Mouse (Mus musculus) yolk sac, embryonic 10.5 days (tissue): ENCODE data around the gene Cerk.

ENCODE experiments used
- DNase-seq: peaks from one replicate; pipeline ENCODE4 v3.0.0-alpha.2; 2017; ENCODE audit warnings: low spot score

The Cerk gene

DNA sequence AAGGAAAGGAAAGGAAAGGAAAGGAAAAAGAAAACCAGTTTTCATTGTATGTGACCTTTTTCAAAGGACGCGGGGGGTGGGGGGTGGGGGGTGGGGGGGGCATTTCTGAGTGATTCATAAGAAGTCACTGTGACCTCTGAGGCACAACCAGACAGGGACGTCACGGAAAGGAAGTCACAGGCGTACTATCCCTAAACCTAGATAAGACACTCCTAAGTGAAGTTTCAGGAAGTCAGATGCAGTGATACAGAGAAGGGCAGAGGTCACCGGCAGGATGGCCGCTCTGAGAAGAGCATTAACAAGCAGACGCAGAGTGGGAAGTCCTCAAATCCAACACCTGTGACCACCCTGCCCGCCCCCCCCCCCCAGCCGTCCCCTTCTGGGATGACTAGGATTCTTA is 25.0 kb downstream of the Cerk start:
- peak; percentile 38 for DNase-seq

DNA sequence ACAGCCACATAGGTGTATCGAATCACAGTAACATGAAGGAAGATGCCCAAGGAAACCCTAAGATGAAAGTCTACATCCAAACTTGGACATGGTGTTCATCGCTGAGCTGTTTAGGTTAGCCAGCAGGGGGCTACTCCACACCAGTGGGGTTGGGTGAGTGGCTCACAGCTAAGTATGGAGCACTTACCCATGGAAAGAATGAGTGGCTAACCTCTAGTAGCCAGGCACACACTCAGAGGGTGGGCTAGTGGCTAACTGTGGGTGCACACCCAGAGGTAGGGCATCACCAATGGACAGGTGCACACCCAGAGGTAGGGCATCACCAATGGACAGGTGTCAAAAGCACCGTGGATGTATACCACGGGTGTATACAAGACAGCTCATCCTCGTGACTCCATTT is 26.2 kb downstream of the Cerk start:
- DNase-seq = no peak

DNA sequence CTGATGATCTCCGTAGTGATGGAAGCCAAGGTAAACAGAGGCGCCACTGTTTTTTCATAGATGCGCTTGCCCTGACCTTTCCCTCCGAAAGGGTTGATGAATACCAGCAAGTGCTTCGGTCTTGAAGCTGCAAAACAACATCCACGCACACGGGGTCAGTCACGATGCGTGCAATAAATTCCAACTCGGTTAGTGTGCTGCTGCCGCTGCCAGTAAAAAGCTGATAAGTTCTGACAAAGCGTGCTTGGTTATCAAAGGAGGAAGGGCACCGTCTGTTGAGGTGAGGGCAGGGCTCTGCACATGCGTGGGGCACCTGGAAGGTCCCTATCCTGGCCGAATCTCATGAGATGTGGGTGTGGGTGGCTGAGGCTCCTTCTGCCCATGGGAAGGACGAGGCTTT is 26.8 kb downstream of the Cerk start:
- DNase-seq = no peak

DNA sequence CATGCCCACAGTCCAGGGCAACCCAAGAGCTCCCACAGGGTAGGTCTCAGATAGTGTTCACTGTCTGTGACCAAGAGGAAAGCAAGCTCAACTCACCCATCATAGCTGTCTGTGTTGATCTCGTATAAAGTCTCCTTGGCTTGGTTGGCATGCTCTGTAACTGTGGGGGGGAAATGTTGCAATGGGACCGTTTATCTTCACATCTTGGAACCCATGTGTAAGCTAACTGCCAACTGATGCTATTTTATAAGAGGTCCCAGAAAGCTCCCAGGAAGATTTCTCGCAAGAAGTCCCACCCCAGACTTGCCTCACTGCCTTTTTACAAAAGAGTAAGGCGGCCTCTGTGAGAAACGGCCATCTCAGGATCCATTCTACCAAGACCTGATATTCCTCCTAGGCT is 29.4 kb downstream of the Cerk start:
- no peak for DNase-seq

DNA sequence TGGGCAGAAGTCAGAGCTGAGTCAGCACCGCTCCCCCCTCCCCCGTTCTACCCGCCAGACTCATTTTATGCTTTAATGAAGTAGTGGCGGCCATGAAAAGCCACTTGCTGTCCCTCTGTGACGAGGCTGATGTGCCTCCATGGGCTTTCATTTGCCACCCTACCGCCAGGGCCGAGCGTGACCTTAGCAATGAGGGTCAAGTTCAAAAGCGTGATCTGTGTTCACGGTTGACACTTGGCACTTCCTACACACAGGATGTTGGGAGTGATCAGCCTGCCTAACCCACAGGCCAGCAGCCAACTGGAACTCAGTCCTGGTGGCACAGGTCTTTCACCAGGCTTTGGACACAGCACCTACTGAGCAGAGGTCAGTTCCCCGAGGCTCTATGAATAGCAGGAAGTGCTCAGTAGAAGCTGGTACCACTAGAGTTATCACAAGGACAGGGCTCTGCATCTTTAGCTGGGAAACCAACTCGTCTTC is 32.4 kb downstream of the Cerk start:
- DNase-seq = no peak

DNA sequence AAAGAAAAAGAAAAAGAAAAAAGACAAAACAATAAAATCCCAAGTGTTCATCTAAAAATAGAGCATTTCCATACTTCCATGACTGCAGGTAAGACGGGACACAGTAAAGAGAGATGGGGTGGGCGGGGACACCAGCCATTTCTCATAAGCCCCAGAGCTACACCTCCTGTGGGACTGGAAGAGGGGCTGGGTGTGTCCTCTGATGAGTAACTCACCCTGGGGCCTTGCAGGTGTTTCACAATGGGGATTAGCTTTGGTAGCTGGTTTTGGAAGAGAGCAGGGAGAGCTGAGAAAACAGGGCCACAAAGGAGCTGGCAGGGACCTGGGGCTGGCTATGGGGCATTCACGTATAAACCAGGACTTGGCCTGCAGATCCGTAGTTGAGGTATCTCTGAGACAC is 35.3 kb downstream of the Cerk start:
- DNase-seq = no peak

DNA sequence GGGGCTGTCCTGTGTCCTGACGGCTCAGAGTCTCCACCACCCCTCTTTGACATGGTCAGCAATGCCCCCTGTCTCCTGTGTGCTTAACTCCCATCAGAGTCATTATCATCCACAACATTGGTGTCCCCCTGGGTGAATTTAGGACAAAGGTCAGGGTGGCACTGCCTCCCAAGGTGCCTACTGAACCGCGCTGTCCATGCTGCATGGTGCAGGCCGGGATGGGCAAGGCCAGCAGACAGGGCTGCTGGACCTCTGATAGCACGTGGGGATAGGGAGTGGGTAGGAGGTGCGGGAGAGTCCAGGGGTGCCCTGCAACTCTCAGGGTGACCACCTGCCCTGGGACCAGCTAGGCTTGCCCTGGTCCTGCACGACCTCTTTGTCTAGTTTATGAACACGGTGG is 39.0 kb downstream of the Cerk start:
- no peak for DNase-seq

DNA sequence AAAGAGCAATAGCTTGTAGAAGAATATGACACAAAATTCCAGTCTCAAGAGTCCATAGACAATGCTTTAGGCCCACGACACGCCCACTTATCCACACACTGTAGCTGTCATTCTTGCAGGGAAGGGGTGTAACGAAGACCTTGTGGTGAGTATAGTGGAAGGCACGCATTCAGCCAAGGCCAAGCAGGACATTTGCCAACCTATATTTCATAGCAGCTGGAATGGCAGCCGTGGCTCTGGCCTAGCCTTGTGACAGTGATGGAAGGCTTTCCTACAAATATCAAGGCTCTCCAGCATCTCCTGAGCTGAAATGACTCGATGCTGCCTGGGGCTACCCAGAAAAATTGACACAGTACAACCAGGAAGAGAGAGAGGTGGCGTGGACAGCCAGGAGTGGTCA is 40.9 kb downstream of the Cerk start:
- no peak for DNase-seq

DNA sequence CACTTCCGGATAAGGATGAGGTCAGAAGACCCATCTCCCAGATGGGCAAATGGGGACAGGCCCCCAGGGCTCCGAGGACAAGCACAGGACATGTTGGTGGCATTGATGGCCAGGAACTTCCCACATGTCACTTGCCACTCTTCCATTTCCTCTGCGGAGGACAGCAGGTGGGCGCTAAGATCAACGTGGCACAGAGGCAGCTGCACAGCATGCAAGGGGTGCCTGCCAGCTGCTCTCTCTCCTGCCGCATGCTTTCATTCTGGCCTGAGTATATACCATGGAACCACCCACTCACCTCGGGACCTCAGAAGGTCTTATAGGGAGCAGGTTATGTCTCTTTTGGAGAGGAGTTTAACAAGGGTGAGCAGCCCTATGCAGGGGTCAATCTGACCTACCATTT is 41.4 kb downstream of the Cerk start:
- no peak for DNase-seq

DNA sequence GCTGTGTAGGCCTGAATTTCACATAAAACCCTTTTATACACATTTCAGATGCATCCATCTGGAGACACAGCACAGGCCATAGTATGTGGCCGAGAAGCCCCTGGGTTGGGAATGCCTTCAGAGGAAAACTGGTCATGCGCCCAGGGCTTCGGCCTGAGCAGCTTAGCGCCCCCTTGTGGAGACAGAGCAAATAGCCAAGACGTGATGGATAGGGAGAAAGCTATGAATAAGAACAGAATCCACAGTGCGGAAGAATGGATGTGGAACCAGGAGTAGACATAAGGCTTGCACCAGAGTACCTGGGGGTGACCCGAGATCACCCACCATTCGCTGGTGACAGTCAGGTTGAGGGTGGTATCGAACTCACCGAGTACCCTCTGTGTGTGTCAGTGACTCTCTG is 45.6 kb downstream of the Cerk start:
- peak; percentile 14 for DNase-seq

DNA sequence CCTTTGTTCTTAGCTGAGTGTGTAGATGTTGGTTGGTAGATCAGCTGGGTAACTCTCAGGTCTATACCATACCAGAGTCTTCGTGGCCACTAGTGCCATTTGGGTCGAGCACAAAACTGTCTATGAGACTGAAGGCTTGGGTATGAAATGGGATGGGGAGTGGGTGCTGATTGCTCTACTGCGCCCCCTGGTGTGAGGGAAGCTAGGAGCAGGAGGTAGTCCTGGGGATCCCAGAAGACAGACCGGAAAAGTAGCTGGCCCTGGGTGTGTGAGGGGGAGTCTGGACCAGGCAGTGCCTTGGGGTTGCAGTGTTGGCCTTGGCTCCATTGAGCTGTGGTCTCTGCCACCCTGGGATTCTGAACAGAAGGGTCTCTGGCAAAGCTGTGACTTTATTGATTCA is 48.3 kb downstream of the Cerk start:
- DNase-seq = no peak

DNA sequence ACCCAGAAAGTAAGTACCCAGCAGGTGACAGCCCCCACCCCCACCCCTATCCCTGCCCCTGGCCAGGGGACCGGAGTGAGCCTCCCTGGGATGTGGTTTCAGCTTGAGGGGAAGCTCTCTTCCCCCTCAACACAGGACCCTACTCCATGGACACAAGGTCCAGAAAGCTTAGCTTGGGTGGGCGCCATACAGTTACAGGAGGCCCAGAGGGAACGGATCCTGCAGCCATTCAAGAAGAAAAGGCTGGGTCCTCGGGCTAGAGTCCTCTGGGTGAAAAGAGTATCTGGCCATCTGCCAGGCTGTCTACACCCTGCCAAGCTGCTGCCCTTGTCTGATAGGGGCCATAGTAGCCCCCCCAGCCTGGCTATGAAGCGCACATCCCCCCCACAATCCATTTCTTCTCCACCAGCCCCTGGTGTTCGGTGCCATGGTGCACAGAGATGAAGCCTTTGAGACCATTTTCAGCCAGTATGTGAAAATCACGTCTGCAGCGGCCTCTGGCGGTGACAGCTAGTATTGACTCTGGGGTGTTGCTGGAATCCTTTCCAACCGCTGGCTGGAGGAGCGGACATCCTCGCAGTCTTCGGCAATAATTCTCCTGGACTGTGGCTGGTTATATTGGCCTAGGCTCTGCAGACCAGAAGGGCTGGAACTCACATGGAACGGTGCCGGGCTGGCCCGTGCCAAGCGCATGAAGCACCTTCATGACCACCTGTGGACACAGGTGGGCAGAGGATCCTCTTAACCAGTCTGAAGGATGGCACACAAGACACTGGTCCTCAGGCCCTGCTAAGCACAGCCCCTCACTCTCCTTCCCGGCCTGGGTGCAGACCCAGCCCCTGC is 50.8 kb downstream of the Cerk start:
- DNase-seq = peak; percentile 60

DNA sequence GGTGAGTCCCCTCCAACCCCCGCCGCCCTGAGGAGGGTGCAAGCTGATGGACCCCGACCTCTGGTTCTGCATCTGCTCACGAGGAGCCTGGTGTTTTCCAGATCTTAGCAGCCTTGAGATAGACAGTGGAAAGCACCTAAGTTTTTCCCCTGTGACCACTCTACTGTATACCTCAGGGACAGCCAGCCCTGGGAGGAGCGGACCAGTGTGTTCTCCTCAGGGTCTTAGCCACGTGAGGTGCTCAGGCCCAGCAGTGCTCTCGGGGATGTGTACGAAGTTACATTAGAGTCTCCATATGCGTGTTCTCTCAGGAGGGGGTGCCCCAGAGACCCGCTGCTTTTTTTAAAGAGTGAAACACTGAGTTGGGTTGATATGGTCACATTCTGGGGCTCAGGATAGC is 55.3 kb downstream of the Cerk start:
- no peak for DNase-seq

DNA sequence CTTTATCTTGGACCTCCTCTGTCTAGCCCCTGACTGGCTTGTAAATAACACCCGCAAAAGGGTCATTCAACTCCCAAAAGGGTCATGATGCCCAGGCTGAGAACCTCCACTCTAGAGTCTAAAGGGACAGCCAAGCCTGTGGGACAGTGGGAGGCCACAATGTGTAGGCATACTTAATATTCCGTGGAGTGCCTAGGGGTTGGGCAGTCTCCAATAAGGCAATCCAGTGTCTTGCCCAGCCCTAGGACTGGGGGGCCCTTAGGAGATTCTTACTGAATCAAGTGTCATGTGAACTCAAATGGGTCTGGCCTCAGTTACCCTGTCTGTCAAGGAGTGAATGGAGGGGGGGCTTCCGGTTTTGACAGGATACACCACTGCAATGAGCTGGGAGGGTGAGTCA is 56.9 kb downstream of the Cerk start:
- no peak for DNase-seq

DNA sequence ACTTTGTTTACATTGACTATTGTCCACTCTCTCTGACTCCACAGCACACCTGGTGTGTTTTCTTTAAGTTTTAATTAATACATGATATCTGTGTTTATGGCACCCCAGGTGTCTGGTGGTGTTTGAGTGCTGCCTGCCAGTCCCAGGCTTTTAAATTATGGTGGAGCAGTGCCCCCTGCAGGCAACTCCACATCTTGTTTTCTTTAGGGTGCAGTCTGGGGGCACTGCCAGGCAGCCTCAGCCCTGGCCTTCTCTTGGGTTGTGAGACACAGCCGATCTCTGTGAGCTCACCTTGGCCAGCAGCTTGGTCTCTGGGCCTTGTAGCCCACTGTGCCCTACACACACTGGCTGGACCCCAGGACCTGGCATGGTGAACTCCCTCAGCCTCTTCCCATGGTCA is 61.6 kb downstream of the Cerk start:
- no peak for DNase-seq

DNA sequence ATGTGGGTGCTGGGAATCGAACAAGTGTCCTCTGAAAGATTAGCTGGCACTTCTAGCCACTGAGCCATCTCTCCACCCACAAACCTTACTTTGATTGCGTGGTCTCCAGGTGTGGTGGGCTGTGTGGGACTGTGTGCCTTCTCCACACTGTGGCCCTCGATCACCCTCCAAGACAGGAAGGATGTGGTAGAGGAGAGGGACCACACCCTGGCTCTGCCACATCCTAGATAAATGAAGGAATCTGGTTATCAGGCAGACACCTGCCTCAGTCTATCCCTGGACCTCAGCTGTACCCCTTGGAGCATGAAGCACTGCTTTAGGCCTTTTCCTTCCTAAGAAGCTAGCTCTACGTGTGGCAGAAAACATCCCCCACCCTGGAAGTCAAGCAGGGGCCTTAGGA is 62.5 kb downstream of the Cerk start:
- no peak for DNase-seq

DNA sequence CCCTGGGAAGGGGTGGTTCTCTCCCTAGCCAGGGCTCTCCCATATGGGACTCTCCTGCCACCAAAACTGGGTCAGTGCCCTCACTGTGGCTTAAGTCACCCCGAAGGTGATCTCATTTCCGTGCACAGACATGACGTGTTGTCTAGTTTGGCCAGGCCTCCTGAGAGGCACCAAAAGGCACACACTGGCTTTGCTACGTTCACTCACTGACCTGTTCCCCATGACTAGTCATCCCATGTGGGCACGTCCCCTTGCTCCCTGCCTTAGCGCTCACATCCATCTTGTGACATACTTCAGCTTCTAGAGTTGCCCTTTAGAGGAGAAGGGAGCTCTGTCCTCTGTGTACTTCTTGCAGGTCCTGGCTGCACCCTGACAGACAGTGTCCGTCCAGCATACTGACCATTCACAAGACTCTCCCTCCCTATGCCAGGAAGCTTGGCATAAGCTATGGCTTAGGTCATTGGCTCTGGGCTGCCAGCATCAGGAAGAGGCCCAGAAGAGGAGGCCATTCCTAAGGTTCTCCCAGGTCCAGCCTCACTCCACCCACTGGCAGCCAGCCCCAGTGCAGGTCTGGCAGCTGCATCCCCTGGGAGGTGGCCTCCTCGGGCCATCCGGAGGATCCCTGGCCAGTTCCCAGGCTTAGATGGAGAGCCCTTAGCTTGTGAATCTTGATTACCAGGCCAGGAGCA is 63.5 kb downstream of the Cerk start:
- no peak for DNase-seq

DNA sequence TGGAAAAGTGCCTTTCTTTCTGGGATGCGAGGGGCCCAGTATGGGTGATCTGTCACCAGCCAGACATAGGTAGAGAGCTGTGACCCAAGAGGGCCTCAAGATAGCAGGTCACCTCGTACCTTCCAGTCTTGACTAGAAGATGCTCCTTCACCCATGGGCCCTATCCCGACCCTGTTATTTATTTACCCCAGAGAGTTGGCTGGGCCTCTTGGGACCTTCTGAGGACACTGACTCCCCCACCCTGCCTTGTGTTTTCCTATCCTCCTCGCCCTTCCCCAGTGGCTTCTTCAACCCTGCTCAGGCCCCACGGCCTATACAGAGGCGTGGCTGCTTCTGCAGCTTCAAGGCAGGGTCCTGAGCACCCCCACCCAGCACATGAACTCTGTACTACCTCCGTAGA is 66.8 kb downstream of the Cerk start:
- DNase-seq = no peak

DNA sequence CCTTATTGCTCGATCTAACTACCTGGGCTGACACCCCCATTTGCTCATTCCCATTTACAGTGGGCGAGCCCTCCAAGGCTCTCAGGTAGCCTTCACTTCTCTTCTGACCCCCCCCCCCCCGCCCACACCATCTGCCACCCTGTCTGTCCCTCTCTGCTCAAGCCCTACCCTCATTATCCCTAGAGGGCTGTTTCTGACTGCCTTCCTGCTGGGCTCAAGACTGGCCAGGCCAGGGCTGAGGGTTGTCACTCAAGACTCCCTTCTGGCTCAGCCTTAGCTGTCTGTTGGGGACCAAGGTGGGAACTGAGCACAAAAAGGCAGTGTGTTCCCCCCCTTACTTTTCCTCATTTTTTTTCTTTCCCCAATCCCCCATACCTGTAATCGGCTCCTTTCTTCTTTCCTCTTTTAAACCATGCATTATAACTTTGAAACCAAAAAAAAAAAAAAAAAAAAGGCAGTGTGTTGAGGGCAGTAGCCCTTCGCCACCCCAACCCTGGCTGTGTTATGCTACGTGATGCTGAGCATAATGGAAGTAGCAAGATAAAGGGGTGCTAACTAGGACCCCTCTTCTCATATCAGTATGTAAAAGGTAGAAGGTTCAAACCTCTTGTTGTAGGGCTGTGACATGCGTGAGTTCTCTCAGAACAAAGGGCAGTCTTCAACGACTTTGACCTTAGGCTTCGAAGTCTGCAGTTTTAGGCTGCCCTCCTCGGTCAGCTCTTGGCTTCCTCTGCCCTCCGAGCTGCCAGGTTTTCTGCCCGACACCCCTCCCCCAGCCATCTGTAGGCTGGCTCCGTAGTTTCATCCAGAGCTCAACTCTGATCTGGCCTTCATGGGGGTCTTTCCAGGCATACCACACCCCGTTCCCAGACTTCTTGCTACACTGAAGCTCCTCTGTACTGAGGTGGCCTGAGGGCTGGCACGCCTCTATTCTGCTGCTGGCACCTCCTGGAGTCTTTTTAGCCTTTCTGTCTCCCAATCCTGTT is 68.5 kb downstream of the Cerk start:
- no peak for DNase-seq

DNA sequence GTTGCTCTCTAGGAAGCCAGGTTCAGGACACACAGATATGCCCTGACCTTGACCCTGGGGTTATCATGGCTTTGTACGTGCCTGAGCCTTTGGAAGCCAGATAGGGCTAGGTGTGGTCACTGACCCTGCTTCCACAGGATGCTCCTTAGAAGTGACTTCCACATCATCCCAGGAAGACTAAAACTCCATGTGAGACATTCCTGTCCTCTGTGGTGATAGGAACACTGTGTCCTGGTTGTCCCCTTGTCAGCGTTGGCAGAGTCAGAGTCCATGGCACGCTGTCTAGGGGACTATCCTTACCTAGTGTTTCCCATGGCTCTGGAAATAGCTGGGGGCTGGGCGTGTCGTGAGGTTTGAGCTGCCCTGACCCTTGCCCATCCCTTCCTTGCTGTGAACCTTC is 69.5 kb downstream of the Cerk start:
- no peak for DNase-seq

DNA sequence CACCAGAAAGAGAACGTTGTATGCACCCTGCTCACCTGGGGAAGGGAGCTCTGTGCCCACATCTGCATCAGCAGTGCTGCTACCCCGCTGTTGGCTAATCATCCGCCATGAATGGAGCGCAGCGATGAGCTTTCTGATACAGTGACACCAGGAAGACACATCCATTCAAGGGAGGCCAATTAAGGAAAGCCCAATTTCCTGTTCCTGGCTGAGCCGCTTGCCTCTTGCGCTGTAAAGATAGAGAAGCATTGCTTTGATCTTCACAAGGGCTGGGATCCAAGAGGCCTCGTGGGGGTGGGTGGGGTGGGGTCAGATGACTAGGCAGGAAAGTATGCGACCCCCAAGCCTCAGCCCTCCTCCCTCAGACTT is 72.6 kb downstream of the Cerk start:
- DNase-seq = peak; percentile 27

DNA sequence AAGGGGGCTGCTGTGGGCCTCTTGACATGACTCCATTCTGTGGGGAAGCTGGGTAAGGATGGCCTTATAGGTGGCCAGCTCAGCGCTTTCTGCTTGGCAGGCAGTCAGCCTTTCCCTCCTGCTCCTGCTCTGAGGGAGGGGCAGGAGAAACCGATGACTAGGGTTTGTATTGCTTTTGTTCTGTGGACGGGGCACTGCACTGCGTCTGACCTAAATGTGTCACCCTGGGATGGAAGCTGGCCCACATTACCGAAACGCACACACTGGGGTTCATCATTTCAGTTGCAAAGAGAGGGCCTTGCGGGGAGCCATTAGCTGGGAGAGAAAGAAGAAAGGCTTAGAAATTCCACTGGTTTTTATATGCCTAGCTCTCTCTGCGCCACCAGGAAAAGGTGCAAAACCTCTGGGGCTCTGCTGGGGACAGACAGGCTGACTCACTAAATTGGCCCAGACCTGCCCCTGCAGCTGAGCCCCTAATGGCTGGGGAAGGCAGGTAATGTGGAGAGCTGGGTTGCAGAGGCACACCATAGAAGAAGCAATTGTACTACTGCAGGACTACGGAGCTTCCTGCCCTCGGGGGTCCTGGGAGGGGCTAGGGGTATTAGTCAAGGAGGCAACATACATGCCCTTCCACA is 73.1 kb downstream of the Cerk start:
- no peak for DNase-seq
